Mouse (Mus musculus): Measurements from ENCODE around the gene Car9. TPM values are rescaled to one million over a fixed set of nuclear protein-coding genes. Genes with fewer than 3 reads are reported as not detected.

The Car9 gene
- polyA plus RNA-seq, 1 experiment from 2014 or later = 0.69 TPM

- DNase-seq (ENCODE audit: low spot score) = no peak
- H3K4me3 ChIP-seq = peak overlapping the region; percentile 72
- no peak overlapping the region; the same call in 1 of the 2 replicates for H3K27ac ChIP-seq (replicated peaks)
- peaks cover 54% of the 10 kb centered on the region for H3K27me3 ChIP-seq (ENCODE audit: low read depth, poor library complexity, severe bottlenecking)
- peaks cover 27% of the 10 kb centered on the region for H3K36me3 ChIP-seq
- H3K9me3 ChIP-seq (replicated peaks) = no peaks in the 10 kb centered on the region
- WGBS = 78% methylated on average over 4 of the region's 4 CpGs
- peaks cover 68% of the 10 kb centered on the region for H3K4me1 ChIP-seq
Observed at GRCm38 (mm10) chr4:43497946-43498345, 8.8 kb upstream of the Car9 start.

GRCm38 (mm10) chr4:43498983-43499382, 7.8 kb upstream of the Car9 start:
- H3K4me3 ChIP-seq = peak overlapping the region; percentile 72
- peaks cover 27% of the 10 kb centered on the region for H3K36me3 ChIP-seq
- H3K27me3 ChIP-seq (ENCODE audit: low read depth, poor library complexity, severe bottlenecking) = peaks cover 54% of the 10 kb centered on the region
- peak; percentile 58 for DNase-seq (ENCODE audit: low spot score)
- peak overlapping the region; percentile 92 for H3K27ac ChIP-seq (replicated peaks)
- 14% methylated on average over 8 of the region's 8 CpGs for WGBS
- no peaks in the 10 kb centered on the region for H3K9me3 ChIP-seq (replicated peaks)
- peaks cover 61% of the 10 kb centered on the region for H3K4me1 ChIP-seq

- 8% methylated on average over 50 of the region's 50 CpGs for WGBS
- Histone ChIP-seq H3K27ac (replicated peaks) (peak within 1 kb of the TSS; percentile 92), H3K36me3 (peaks cover 27% of the 10 kb centered on the region), H3K4me3 (peak within 1 kb of the TSS; percentile 72), H3K9me3 (replicated peaks) (no peaks in the 10 kb centered on the region), H3K4me1 (peaks cover 54% of the 10 kb centered on the region), H3K27me3 (ENCODE audit: low read depth, poor library complexity, severe bottlenecking) (peaks cover 50% of the 10 kb centered on the region)
- DNase-seq (ENCODE audit: low spot score) = peak; percentile 87
Observed at GRCm38 (mm10) chr4:43499407-43500333, 7.1 kb upstream of the Car9 start, which contains the start of gene Arhgef39. TSS of gene Arhgef39 (minus strand) at chr4:43499695.

- no peak for DNase-seq (ENCODE audit: low spot score)
- Histone ChIP-seq H3K27me3 (ENCODE audit: low read depth, poor library complexity, severe bottlenecking) (peaks cover 55% of the 10 kb centered on the region), H3K4me3 (no peak overlapping the region), H3K27ac (replicated peaks) (no peak overlapping the region), H3K36me3 (no peaks in the 10 kb centered on the region), H3K4me1 (peaks cover 28% of the 10 kb centered on the region), H3K9me3 (replicated peaks) (no peaks in the 10 kb centered on the region)
- WGBS = 78% methylated on average over 2 of the region's 2 CpGs
Observed at GRCm38 (mm10) chr4:43503041-43503440, 3.7 kb upstream of the Car9 start.

- Histone ChIP-seq H3K9me3 (replicated peaks) (no peaks in the 10 kb centered on the region), H3K27me3 (ENCODE audit: low read depth, poor library complexity, severe bottlenecking) (peaks cover 60% of the 10 kb centered on the region), H3K27ac (replicated peaks) (no peak overlapping the region), H3K4me1 (peaks cover 28% of the 10 kb centered on the region), H3K4me3 (no peak overlapping the region), H3K36me3 (no peaks in the 10 kb centered on the region)
- DNase-seq (ENCODE audit: low spot score) = no peak
- whole genome bisulfite sequencing = 89% methylated on average over 6 of the region's 6 CpGs
Observed at GRCm38 (mm10) chr4:43503506-43503905, 3.3 kb upstream of the Car9 start.

GRCm38 (mm10) chr4:43504269-43504668, 2.5 kb upstream of the Car9 start:
- Histone ChIP-seq H3K4me3 (no peak overlapping the region), H3K9me3 (replicated peaks) (no peaks in the 10 kb centered on the region), H3K27ac (replicated peaks) (no peak overlapping the region), H3K27me3 (ENCODE audit: low read depth, poor library complexity, severe bottlenecking) (peaks cover 68% of the 10 kb centered on the region), H3K36me3 (no peaks in the 10 kb centered on the region), H3K4me1 (peaks cover 28% of the 10 kb centered on the region)
- DNase-seq (ENCODE audit: low spot score) = no peak
- WGBS = 89% methylated on average over 4 of the region's 4 CpGs

GRCm38 (mm10) chr4:43506074-43506473, 692 bp upstream of the Car9 start:
- WGBS = 77% methylated on average over 8 of the region's 8 CpGs
- Histone ChIP-seq H3K27ac (replicated peaks) (no peak overlapping the region), H3K36me3 (no peaks in the 10 kb centered on the region), H3K27me3 (ENCODE audit: low read depth, poor library complexity, severe bottlenecking) (peaks cover 64% of the 10 kb centered on the region), H3K9me3 (replicated peaks) (no peaks in the 10 kb centered on the region), H3K4me3 (no peak overlapping the region), H3K4me1 (peaks cover 21% of the 10 kb centered on the region)
- no peak for DNase-seq (ENCODE audit: low spot score)

GRCm38 (mm10) chr4:43507938-43508665, 1.3 kb downstream of the Car9 start:
- Histone ChIP-seq H3K27ac (replicated peaks) (peak overlapping the region; percentile 69), H3K27me3 (ENCODE audit: low read depth, poor library complexity, severe bottlenecking) (peaks cover 53% of the 10 kb centered on the region), H3K36me3 (no peaks in the 10 kb centered on the region), H3K4me1 (peaks cover 21% of the 10 kb centered on the region), H3K4me3 (peak overlapping the region; percentile 53), H3K9me3 (replicated peaks) (no peaks in the 10 kb centered on the region)
- DNase-seq (ENCODE audit: low spot score) = no peak
- WGBS = 16% methylated on average over 22 of the region's 22 CpGs

GRCm38 (mm10) chr4:43508666-43508997, 1.9 kb downstream of the Car9 start:
- WGBS = 10% methylated on average over 13 of the region's 13 CpGs
- Histone ChIP-seq H3K27me3 (ENCODE audit: low read depth, poor library complexity, severe bottlenecking) (peaks cover 53% of the 10 kb centered on the region), H3K4me3 (peak overlapping the region; percentile 53), H3K36me3 (no peaks in the 10 kb centered on the region), H3K9me3 (replicated peaks) (no peaks in the 10 kb centered on the region), H3K27ac (replicated peaks) (peak overlapping the region; percentile 69), H3K4me1 (peaks cover 21% of the 10 kb centered on the region)
- DNase-seq (ENCODE audit: low spot score) = peak; percentile 47

- peak overlapping the region; percentile 53; the same call in 1 of the 2 replicates for H3K4me3 ChIP-seq
- DNase-seq (ENCODE audit: low spot score) = no peak
- no peaks in the 10 kb centered on the region for H3K9me3 ChIP-seq (replicated peaks)
- peaks cover 21% of the 10 kb centered on the region for H3K4me1 ChIP-seq
- H3K27ac ChIP-seq (replicated peaks) = no peak overlapping the region; the same call in 1 of the 2 replicates
- no peaks in the 10 kb centered on the region for H3K36me3 ChIP-seq
- WGBS = 32% methylated on average over 9 of the region's 9 CpGs
- peaks cover 53% of the 10 kb centered on the region for H3K27me3 ChIP-seq (ENCODE audit: low read depth, poor library complexity, severe bottlenecking)
Observed at GRCm38 (mm10) chr4:43509109-43509508, 2.3 kb downstream of the Car9 start.

GRCm38 (mm10) chr4:43511675-43512454, 5.1 kb downstream of the Car9 start:
- Histone ChIP-seq H3K4me1 (peaks cover 20% of the 10 kb centered on the region), H3K9me3 (replicated peaks) (no peaks in the 10 kb centered on the region), H3K27ac (replicated peaks) (no peak overlapping the region), H3K27me3 (ENCODE audit: low read depth, poor library complexity, severe bottlenecking) (peaks cover 40% of the 10 kb centered on the region), H3K4me3 (no peak overlapping the region), H3K36me3 (no peaks in the 10 kb centered on the region)
- WGBS = 79% methylated on average over 19 of the region's 19 CpGs
- DNase-seq (ENCODE audit: low spot score) = no peak

GRCm38 (mm10) chr4:43512653-43513052, 5.9 kb downstream of the Car9 start:
- no peak for DNase-seq (ENCODE audit: low spot score)
- 83% methylated on average over 7 of the region's 7 CpGs for WGBS
- Histone ChIP-seq H3K27ac (replicated peaks) (no peak overlapping the region), H3K36me3 (no peaks in the 10 kb centered on the region), H3K4me1 (peaks cover 17% of the 10 kb centered on the region), H3K4me3 (no peak overlapping the region), H3K9me3 (replicated peaks) (no peaks in the 10 kb centered on the region), H3K27me3 (ENCODE audit: low read depth, poor library complexity, severe bottlenecking) (peaks cover 33% of the 10 kb centered on the region)

Data from midbrain, embryonic 10.5 days (tissue).